Mouse (Mus musculus): Measurements from ENCODE around the gene Pcdh15.

GRCm38 (mm10) chr10:74053059-74053458 is 953.9 kb downstream of the Pcdh15 start:
- TF ChIP-seq CTCF (IDR thresholded peaks at IDR 0.05; ENCODE audit: extremely low read depth, insufficient read depth, low read length) (no peak), POLR2A (IDR thresholded peaks at IDR 0.05; ENCODE audit: extremely low read depth, insufficient read depth, low read length) (no peak)
